Mouse (Mus musculus): ENCODE measurements around the gene 9930022D16Rik.
A peak's percentile ranks its signal among the peaks of the same experiment; 100 is the strongest.

Gene 9930022D16Rik

GRCm38 (mm10) chr11:109416709-109417420 is 3.1 kb downstream of the 9930022D16Rik start:
- no peak for DNase-seq (ENCODE audit: low spot score in 2 of 2)

- DNase-seq (ENCODE audit: low spot score in 2 of 2) = no peak
These were observed 3.8 kb downstream of the 9930022D16Rik start for GRCm38 (mm10) chr11:109417472-109418040.

- DNase-seq (ENCODE audit: low spot score in 2 of 2) = no peak
These were observed 5.7 kb downstream of the 9930022D16Rik start for GRCm38 (mm10) chr11:109419461-109419860.

GRCm38 (mm10) chr11:109419961-109420566 is 6.3 kb downstream of the 9930022D16Rik start:
- no peak for DNase-seq (ENCODE audit: low spot score in 2 of 2)

GRCm38 (mm10) chr11:109420567-109420962 is 6.8 kb downstream of the 9930022D16Rik start:
- no peak for DNase-seq (ENCODE audit: low spot score in 2 of 2)

GRCm38 (mm10) chr11:109421205-109421604 is 7.5 kb downstream of the 9930022D16Rik start:
- DNase-seq (ENCODE audit: low spot score in 2 of 2) = no peak

GRCm38 (mm10) chr11:109422263-109422662 is 8.5 kb downstream of the 9930022D16Rik start:
- no peak for DNase-seq (ENCODE audit: low spot score in 2 of 2)

GRCm38 (mm10) chr11:109423294-109423693 is 9.6 kb downstream of the 9930022D16Rik start:
- no peak for DNase-seq (ENCODE audit: low spot score in 2 of 2)

GRCm38 (mm10) chr11:109425392-109426271 is 11.9 kb downstream of the 9930022D16Rik start, which contains the start of gene Amz2:
Gene Amz2 (plus strand): TSS chr11:109425946.
- peak; percentile 96 to 98 for DNase-seq (ENCODE audit: low spot score in 2 of 2)

- no peak for DNase-seq (ENCODE audit: low spot score in 2 of 2)
These were observed 12.5 kb downstream of the 9930022D16Rik start for GRCm38 (mm10) chr11:109426272-109426586.

- DNase-seq (ENCODE audit: low spot score in 2 of 2) = no peak
These were observed 13.6 kb downstream of the 9930022D16Rik start for GRCm38 (mm10) chr11:109427353-109427752.

GRCm38 (mm10) chr11:109434233-109434798 is 20.6 kb downstream of the 9930022D16Rik start:
- DNase-seq (ENCODE audit: low spot score in 2 of 2) = no peak

GRCm38 (mm10) chr11:109436889-109437288 is 23.2 kb downstream of the 9930022D16Rik start:
- no peak for DNase-seq (ENCODE audit: low spot score in 2 of 2)

- no peak for DNase-seq (ENCODE audit: low spot score in 2 of 2)
These were observed 25.5 kb downstream of the 9930022D16Rik start for GRCm38 (mm10) chr11:109439209-109439608.

- DNase-seq (ENCODE audit: low spot score in 2 of 2) = peak; percentile 31 to 54
These were observed 26.2 kb downstream of the 9930022D16Rik start for GRCm38 (mm10) chr11:109439829-109440340.

GRCm38 (mm10) chr11:109440641-109441040 is 26.9 kb downstream of the 9930022D16Rik start:
- no peak for DNase-seq (ENCODE audit: low spot score in 2 of 2)

GRCm38 (mm10) chr11:109441119-109441518 is 27.4 kb downstream of the 9930022D16Rik start:
- DNase-seq (ENCODE audit: low spot score in 2 of 2) = no peak

- no peak for DNase-seq (ENCODE audit: low spot score in 2 of 2)
These were observed 28.5 kb downstream of the 9930022D16Rik start for GRCm38 (mm10) chr11:109442166-109442730.

GRCm38 (mm10) chr11:109443468-109444263 is 29.9 kb downstream of the 9930022D16Rik start:
- DNase-seq (ENCODE audit: low spot score in 2 of 2) = no peak

GRCm38 (mm10) chr11:109444600-109444999 is 30.9 kb downstream of the 9930022D16Rik start:
- no peak for DNase-seq (ENCODE audit: low spot score in 2 of 2)
